Mouse (Mus musculus) liver, postnatal 0 days (tissue): ENCODE results near the gene C1qtnf7.

Experiments used
- CTCF ChIP-seq: sonication (generic); IDR thresholded peaks from 2 replicates; pipeline ENCODE4 v1.5.1; 2016; ENCODE audit warnings: antibody characterized with exemption, low read depth
- EP300 ChIP-seq: IDR thresholded peaks from 2 replicates; pipeline ENCODE4 v1.6.1; 2016; ENCODE audit warnings: antibody characterized with exemption, low read depth, mild to moderate bottlenecking

DNA sequence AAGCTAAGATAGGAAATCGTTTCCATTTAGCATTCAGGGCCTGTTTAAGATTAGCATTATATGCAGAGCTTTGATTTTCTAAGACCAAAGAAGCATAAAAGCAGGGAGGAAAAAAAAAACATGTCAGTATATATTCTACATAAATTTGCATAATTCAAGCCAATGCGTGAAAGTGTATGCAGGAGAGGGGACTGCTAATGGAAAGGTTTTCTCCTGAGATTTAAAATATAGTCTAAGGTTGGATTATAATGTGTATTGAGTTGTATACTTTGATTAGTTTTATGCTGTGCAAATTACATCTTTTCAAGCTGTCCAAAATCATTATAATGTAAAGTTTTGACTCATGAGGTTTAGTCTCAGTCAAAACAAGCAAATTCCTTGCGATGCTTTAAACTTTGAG lies 88.2 kb downstream of the C1qtnf7 start:
- TF ChIP-seq CTCF (no peak), EP300 (no peak)
